Mouse (Mus musculus) bone marrow macrophage, adult 2 months (primary cell): ENCODE data around the gene Them7. TPM values are rescaled to one million over a fixed set of nuclear protein-coding genes. Genes with fewer than 3 reads are reported as not detected.

Experiments
- H3K27ac ChIP-seq: 2 replicates; pipeline ENCODE4 v1.5.1; 2012; ENCODE audit warnings: low read depth, low read length; ENCODE audit not compliant: insufficient read depth
- H3K4me1 ChIP-seq: 2 replicates; pipeline ENCODE4 v1.6.1; 2012; ENCODE audit warnings: low read length; ENCODE audit not compliant: control insufficient read depth, insufficient read depth
- H3K4me3 ChIP-seq: 2 replicates; pipeline ENCODE4 v1.5.1; 2012; ENCODE audit warnings: mild to moderate bottlenecking, low read length, moderate library complexity; ENCODE audit not compliant: insufficient read depth
- CTCF ChIP-seq: IDR thresholded peaks from 2 replicates; pipeline ENCODE4 v1.5.1; 2012; ENCODE audit warnings: low read depth, mild to moderate bottlenecking, low read length, moderate library complexity
- POLR2A ChIP-seq: IDR thresholded peaks from 2 replicates; pipeline ENCODE4 v1.6.1; 2012; ENCODE audit warnings: mild to moderate bottlenecking, low read depth, low read length, borderline replicate concordance
- polyA plus RNA-seq: library from polyadenylated mRNA; stranded (reverse); fragments of >200 nt; gene quantifications from 2 replicates; pipeline ENCODE4 v1.2.4, GENCODE M21; 2012; ENCODE audit not compliant: missing spikeins, insufficient read depth, insufficient read length

The Them7 gene
- not detected in 2 replicates for polyA plus RNA-seq

- Histone ChIP-seq H3K4me1 (no peaks in the 10 kb centered on the region), H3K27ac (no peak within 1 kb of the TSS), H3K4me3 (no peak within 1 kb of the TSS)
- TF ChIP-seq CTCF (no peak), POLR2A (no peak)
These were observed at the start of gene Them7 for GRCm38 (mm10) chr2:105224134-105224986. TSS of gene Them7 (plus strand) at chr2:105224320.

- no peak overlapping the region for H3K4me3 ChIP-seq
- no peaks in the 10 kb centered on the region for H3K4me1 ChIP-seq
- no peak for TF ChIP-seq POLR2A
- TF ChIP-seq CTCF = no peak
- no peak overlapping the region for H3K27ac ChIP-seq
These were observed 45.2 kb upstream of the Them7 start for GRCm38 (mm10) chr2:105178871-105179270.

GRCm38 (mm10) chr2:105182501-105182900 lies 41.6 kb upstream of the Them7 start:
- H3K4me3 ChIP-seq = no peak overlapping the region
- H3K27ac ChIP-seq = no peak overlapping the region
- TF ChIP-seq POLR2A = no peak
- TF ChIP-seq CTCF = no peak
- H3K4me1 ChIP-seq = no peaks in the 10 kb centered on the region

- no peaks in the 10 kb centered on the region for H3K4me1 ChIP-seq
- no peak overlapping the region for H3K4me3 ChIP-seq
- TF ChIP-seq CTCF (no peak), POLR2A (no peak)
- no peak overlapping the region for H3K27ac ChIP-seq
These were observed 39.0 kb upstream of the Them7 start for GRCm38 (mm10) chr2:105185140-105185539.

GRCm38 (mm10) chr2:105185768-105186529 lies 38.2 kb upstream of the Them7 start:
- no peak overlapping the region for H3K4me3 ChIP-seq
- TF ChIP-seq CTCF (no peak), POLR2A (no peak)
- H3K27ac ChIP-seq = no peak overlapping the region
- H3K4me1 ChIP-seq = no peaks in the 10 kb centered on the region

GRCm38 (mm10) chr2:105186591-105186990 lies 37.5 kb upstream of the Them7 start:
- Histone ChIP-seq H3K27ac (no peak overlapping the region), H3K4me3 (no peak overlapping the region), H3K4me1 (no peaks in the 10 kb centered on the region)
- no peak for TF ChIP-seq CTCF
- no peak for TF ChIP-seq POLR2A

GRCm38 (mm10) chr2:105188182-105188581 lies 35.9 kb upstream of the Them7 start:
- H3K4me3 ChIP-seq = no peak overlapping the region
- no peak overlapping the region for H3K27ac ChIP-seq
- H3K4me1 ChIP-seq = no peaks in the 10 kb centered on the region
- TF ChIP-seq CTCF (0 out of 2 replicates have a peak, but pooled peaks have one; percentile 17), POLR2A (no peak)

- H3K4me3 ChIP-seq = no peak overlapping the region
- no peak overlapping the region for H3K27ac ChIP-seq
- no peaks in the 10 kb centered on the region for H3K4me1 ChIP-seq
- TF ChIP-seq POLR2A (no peak), CTCF (no peak)
These were observed 34.8 kb upstream of the Them7 start for GRCm38 (mm10) chr2:105189352-105189751.

GRCm38 (mm10) chr2:105200152-105200551 lies 24.0 kb upstream of the Them7 start:
- Histone ChIP-seq H3K27ac (no peak overlapping the region), H3K4me3 (no peak overlapping the region), H3K4me1 (no peaks in the 10 kb centered on the region)
- TF ChIP-seq POLR2A (no peak), CTCF (no peak)
